Mouse (Mus musculus): ENCODE data around the gene Myog. TPM values are rescaled to one million over a fixed set of nuclear protein-coding genes. Genes with fewer than 3 reads are reported as not detected.

Gene Myog
- polyA plus RNA-seq, 1 experiment: not detected

DNA sequence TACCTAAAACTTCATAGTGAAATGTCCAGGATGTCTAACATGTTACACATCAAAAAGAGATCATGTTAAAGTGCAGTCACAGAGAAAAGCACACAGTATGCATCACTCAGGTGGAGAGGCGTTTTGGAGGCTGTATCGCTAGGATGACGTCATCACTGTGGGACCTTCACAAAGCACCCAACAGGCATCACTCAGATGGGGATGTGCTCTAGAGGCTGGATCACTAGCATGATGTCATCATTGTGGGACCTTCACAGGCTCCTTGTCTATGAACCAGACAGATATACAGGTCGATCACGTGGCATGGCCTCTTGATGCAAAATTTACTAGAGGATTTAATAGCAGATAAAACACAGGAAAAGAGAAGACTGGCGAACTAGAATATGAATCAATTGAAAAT is 25.4 kb upstream of the Myog start:
- WGBS: 85% methylated on average over 6 of the region's 6 CpGs
- TF ChIP-seq POLR2A (IDR thresholded peaks at IDR 0.05; ENCODE audit: borderline replicate concordance, control insufficient read depth, low read depth, low read length) (no peak), CTCF (IDR thresholded peaks at IDR 0.05; ENCODE audit: control insufficient read depth, insufficient read depth, low read length) (no peak)

DNA sequence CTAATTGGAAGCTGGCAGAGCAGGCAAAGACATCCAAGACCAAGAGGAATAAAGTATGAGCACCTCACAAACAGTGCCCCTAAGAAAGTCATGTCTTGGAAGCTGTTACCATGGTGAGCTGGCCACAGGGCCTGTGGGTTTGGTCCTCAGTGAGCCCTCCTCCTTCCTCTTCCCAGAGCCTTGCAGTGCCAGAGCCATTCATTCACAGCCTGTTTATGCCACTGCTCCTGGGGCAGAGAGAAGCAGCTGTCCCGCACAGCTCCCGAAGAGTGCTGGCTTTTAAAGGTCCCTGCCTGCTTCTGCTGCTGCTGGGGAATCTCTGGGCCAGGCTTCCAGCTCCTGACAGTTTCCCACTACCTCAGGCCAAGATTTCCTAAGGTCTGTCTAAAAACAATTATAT is 24.0 kb upstream of the Myog start:
- Histone ChIP-seq H3K4me1 (ENCODE audit: control insufficient read depth, insufficient read depth, low read length) (no peaks in the 10 kb centered on the region; the same call in 1 of the 2 replicates), H3K4me3 (replicated peaks; ENCODE audit: control insufficient read depth, low read depth, low read length) (no peak overlapping the region), H3K27ac (ENCODE audit: control insufficient read depth, insufficient read depth, low read depth, low read length, poor library complexity) (no peak overlapping the region)
- 48% methylated on average over 2 of the region's 2 CpGs for WGBS
- TF ChIP-seq POLR2A (IDR thresholded peaks at IDR 0.05; ENCODE audit: borderline replicate concordance, control insufficient read depth, low read depth, low read length) (no peak), CTCF (IDR thresholded peaks at IDR 0.05; ENCODE audit: control insufficient read depth, insufficient read depth, low read length) (no peak)

More for the DNA sequence above, 25.4 kb upstream of the Myog start:
- no peak overlapping the region for H3K27ac ChIP-seq (ENCODE audit: control insufficient read depth, insufficient read depth, low read depth, low read length, poor library complexity)
- H3K4me3 ChIP-seq (replicated peaks; ENCODE audit: control insufficient read depth, low read depth, low read length): no peak overlapping the region
- no peaks in the 10 kb centered on the region; the same call in 1 of the 2 replicates for H3K4me1 ChIP-seq (ENCODE audit: control insufficient read depth, insufficient read depth, low read length)

DNA sequence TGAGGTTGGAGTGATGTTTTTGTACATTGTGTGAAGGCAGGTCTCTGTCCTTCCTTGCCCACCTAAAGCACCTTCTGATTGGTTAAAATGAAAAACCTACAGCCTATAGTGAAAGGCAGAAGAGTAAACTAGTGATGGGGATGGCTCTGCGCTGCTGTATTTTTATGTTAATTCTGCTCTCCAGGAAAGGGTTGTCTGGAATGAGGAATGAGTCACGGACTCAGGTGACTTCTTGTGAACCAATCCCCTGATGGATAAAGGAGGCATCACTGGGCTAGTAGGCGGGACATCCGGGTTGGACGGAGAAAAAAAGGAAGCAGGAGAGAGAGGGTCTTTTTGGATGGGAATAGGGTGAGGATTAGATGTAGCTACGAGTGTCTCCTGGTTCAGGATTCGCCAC is 19.8 kb upstream of the Myog start:
- TF ChIP-seq CTCF (IDR thresholded peaks at IDR 0.05; ENCODE audit: control insufficient read depth, insufficient read depth, low read length): no peak
- TF ChIP-seq POLR2A (IDR thresholded peaks at IDR 0.05; ENCODE audit: borderline replicate concordance, control insufficient read depth, low read depth, low read length): no peak
- Histone ChIP-seq H3K4me3 (replicated peaks; ENCODE audit: control insufficient read depth, low read depth, low read length) (no peak overlapping the region), H3K27ac (ENCODE audit: control insufficient read depth, insufficient read depth, low read depth, low read length, poor library complexity) (no peak overlapping the region), H3K4me1 (ENCODE audit: control insufficient read depth, insufficient read depth, low read length) (no peaks in the 10 kb centered on the region; the same call in 1 of the 2 replicates)
- WGBS: 81% methylated on average over 7 of the region's 7 CpGs

DNA sequence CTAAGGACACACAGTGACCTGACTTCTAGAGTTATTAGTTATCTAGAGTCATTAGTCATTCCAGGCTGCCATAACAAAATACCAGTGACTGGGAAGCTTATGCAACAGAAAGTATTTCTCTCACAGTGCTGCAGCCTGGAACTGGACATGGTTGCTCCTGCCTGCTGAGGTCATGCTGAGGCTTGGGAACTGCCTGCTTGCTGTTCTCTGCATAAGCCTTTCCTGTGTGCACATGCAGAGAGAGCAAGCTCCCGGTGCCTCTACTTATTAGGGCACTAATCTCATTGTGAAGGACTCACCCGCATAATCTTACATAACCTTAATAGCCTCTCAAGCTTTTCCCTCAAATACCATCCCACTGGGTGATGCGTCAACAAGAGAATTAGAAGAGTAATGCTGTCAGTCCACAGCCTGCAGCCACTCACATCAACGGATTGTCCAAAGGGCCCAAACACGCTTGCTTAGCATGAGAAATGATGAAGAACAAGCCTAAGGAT is 17.0 kb upstream of the Myog start:
- 79% methylated on average over 5 of the region's 5 CpGs for WGBS
- Histone ChIP-seq H3K4me3 (replicated peaks; ENCODE audit: control insufficient read depth, low read depth, low read length) (no peak overlapping the region), H3K27ac (ENCODE audit: control insufficient read depth, insufficient read depth, low read depth, low read length, poor library complexity) (no peak overlapping the region), H3K4me1 (ENCODE audit: control insufficient read depth, insufficient read depth, low read length) (no peaks in the 10 kb centered on the region; the same call in 1 of the 2 replicates)
- TF ChIP-seq POLR2A (IDR thresholded peaks at IDR 0.05; ENCODE audit: borderline replicate concordance, control insufficient read depth, low read depth, low read length): no peak
- TF ChIP-seq CTCF (IDR thresholded peaks at IDR 0.05; ENCODE audit: control insufficient read depth, insufficient read depth, low read length): no peak

DNA sequence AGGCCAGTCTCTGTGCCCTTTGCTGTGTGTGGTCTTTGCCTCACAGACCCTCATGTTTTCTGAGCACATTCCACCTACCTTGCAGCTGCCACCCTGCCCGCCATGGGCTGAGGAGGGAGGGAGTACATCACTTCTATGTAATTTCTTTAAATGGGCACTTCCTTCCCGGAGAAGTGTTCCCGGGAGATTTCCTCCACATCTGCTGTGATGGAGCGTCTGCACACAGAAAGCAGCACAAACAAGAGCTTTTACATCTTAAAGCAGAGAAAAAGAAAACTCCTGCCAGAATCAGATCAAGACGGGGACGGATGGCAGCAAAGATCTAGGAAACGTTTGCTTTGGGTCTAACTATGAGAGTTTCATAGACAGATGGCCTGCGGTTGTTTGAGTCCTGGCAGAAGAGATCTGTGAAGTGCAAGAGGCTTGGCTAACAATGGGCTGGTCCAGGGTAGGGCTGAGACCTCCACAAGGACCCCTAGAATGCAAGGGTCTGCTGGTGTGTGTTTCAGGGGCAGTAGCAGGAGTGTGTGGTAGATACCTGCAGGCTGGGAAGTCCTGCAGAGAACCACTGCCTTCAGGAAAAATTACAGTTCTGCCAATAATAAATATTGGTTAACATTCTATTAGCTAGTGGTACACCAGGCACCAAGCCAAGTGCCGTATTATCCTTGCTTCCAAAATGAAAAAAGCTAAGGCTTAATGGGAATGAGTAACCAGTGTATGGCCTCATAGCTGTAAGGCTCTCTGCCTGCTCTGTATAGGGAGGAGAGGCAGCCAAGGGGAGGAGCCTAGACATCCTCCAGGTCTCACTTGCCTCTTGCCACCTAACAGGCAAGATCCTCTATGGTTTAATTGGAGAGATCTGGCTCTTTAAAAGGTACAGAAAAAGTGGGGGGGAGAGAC is 16.0 kb upstream of the Myog start:
- 72% methylated on average over 9 of the region's 9 CpGs for WGBS
- Histone ChIP-seq H3K4me3 (replicated peaks; ENCODE audit: control insufficient read depth, low read depth, low read length) (no peak overlapping the region), H3K27ac (ENCODE audit: control insufficient read depth, insufficient read depth, low read depth, low read length, poor library complexity) (no peak overlapping the region), H3K4me1 (ENCODE audit: control insufficient read depth, insufficient read depth, low read length) (no peaks in the 10 kb centered on the region)
- TF ChIP-seq CTCF (IDR thresholded peaks at IDR 0.05; ENCODE audit: control insufficient read depth, insufficient read depth, low read length) (no peak), POLR2A (IDR thresholded peaks at IDR 0.05; ENCODE audit: borderline replicate concordance, control insufficient read depth, low read depth, low read length) (no peak)

DNA sequence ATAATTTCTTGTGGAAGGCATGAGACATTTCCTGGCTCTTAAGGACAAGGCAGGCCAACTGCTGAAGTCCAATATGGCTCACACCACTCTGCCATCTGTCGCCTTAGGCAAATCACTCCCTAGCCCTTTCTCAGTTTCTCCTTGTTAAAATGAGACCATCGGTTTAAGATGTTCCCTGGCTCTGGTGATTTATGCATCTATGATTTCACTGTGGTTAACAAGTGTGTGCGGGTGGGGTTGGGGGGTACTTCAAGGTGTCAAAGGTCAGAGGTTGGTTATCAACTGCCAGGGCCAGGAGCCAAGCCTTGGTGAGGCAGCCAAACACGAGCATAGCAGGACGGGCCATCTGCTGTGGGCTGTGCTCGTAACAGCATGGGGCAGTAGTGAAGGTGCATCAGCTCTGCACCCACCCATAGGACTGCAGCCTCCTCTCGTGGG is 15.3 kb upstream of the Myog start:
- H3K4me3 ChIP-seq (replicated peaks; ENCODE audit: control insufficient read depth, low read depth, low read length): no peak overlapping the region
- TF ChIP-seq CTCF (IDR thresholded peaks at IDR 0.05; ENCODE audit: control insufficient read depth, insufficient read depth, low read length): no peak
- TF ChIP-seq POLR2A (IDR thresholded peaks at IDR 0.05; ENCODE audit: borderline replicate concordance, control insufficient read depth, low read depth, low read length): no peak
- 83% methylated on average over 7 of the region's 7 CpGs for WGBS
- H3K27ac ChIP-seq (ENCODE audit: control insufficient read depth, insufficient read depth, low read depth, low read length, poor library complexity): no peak overlapping the region
- no peaks in the 10 kb centered on the region for H3K4me1 ChIP-seq (ENCODE audit: control insufficient read depth, insufficient read depth, low read length)

DNA sequence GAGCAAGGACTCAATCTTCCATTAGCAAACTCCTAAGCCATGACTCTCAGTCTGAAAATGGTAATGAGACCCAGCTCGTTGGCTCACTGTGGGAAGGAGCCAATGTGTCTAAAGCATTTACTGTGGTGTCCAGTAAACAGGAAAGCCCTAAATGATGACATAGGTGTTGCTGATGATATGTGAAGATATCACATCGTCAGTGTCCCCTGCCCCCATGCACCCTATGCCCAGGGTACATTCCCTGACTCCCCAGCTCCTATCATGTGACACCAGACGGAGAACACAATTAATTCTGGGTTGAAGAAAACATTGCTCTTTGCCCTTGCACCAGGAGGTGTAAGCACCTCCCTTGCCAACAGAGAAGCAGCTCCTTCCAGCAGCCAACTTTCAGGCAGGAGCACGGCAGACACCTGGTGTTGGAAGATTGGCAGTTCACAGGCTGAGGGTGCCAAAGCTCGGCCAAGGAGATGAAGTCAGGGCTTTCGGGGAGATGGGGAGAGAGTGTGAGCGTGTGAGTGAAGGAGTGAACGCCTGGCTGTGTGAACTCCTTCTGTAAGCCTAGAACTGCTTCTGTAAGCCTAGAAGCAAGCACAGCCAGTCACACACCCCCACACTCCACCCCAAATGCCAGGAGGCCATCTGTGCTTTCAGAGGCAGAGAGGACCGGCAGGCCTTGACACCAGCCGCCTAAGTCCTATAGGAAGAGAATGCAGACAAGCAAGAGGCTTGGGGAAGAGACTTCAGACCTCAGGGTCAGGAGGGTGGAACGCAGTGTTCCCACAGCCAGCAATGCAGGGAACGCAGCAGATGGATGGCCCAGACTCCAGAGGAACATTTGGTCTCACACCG is 13.9 kb upstream of the Myog start:
- no peaks in the 10 kb centered on the region for H3K4me1 ChIP-seq (ENCODE audit: control insufficient read depth, insufficient read depth, low read length)
- no peak overlapping the region for H3K4me3 ChIP-seq (replicated peaks; ENCODE audit: control insufficient read depth, low read depth, low read length)
- 76% methylated on average over 13 of the region's 13 CpGs for WGBS
- TF ChIP-seq POLR2A (IDR thresholded peaks at IDR 0.05; ENCODE audit: borderline replicate concordance, control insufficient read depth, low read depth, low read length) (no peak), CTCF (IDR thresholded peaks at IDR 0.05; ENCODE audit: control insufficient read depth, insufficient read depth, low read length) (no peak)
- H3K27ac ChIP-seq (ENCODE audit: control insufficient read depth, insufficient read depth, low read depth, low read length, poor library complexity): no peak overlapping the region

DNA sequence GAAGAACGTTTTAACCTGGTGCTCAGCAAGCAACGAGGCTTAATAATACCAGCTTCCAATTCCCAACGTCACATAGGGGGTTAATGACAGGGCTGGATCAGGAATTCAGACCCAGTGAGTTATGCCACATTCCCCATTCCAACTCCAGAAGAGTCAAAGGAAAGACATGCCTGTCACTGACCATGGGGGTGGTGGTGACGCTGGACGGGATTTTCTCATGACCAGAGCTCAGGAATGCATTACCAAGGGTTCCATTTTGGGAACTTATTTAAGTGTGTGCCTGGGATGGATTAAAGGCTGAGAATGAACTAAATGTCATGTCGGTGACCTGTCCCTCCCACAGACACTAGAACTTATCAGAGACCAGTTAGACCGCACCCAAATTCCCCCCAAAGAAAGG is 13.0 kb upstream of the Myog start:
- Histone ChIP-seq H3K4me3 (replicated peaks; ENCODE audit: control insufficient read depth, low read depth, low read length) (no peak overlapping the region), H3K4me1 (ENCODE audit: control insufficient read depth, insufficient read depth, low read length) (no peaks in the 10 kb centered on the region), H3K27ac (ENCODE audit: control insufficient read depth, insufficient read depth, low read depth, low read length, poor library complexity) (no peak overlapping the region)
- 87% methylated on average over 7 of the region's 7 CpGs for WGBS
- TF ChIP-seq CTCF (IDR thresholded peaks at IDR 0.05; ENCODE audit: control insufficient read depth, insufficient read depth, low read length) (no peak), POLR2A (IDR thresholded peaks at IDR 0.05; ENCODE audit: borderline replicate concordance, control insufficient read depth, low read depth, low read length) (no peak)
